ENCODE assay signal across 17 mouse cellular contexts in the genomic region with DNA sequence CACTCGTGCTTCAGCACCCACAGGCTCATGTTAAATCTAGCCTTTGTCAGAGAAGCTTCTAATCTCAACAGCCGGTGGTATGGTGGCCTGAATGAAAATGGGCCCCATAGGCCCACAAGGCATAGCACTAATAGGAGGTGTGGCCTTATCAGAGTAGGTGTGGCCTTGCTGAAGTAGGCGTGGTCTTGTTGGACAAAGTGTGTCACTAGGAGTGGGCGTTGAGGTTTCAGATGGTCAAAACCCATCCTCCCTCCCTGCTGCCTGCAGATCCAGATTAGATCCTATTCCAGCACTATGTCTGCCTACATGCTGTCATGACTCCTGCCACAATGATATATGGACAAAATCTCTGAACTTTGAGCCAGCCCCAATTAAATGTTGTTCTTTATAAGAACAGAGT. TPM values are rescaled to one million over a fixed set of nuclear protein-coding genes. Genes with fewer than 3 reads are reported as not detected.
A peak's percentile ranks its signal among the peaks of the same experiment; 100 is the strongest.
DNase-seq lines count a peak whose midpoint lies in the region; ATAC-seq and TF ChIP-seq lines count a peak whose summit lies in the region.
"Had no signal": no experiment of that assay in that cellular context is flagged by ENCODE, and none has a peak within 500 bp of the region (broad histone marks: within the 10 kb centered on the region; RNA-seq: fewer than 3 reads in every experiment).

No protein-coding gene starts in this region.

- no peak overlapping the region for H3K4me3 ChIP-seq in ES-E14 (ENCODE audit: insufficient read depth in 1 of 2, low read depth in 1 of 2, low read length in 2 of 2, poor library complexity in 1 of 2, severe bottlenecking in 1 of 2)
- no peak overlapping the region for H3K4me3 ChIP-seq in heart, embryonic 10.5 days
- H3K4me3 ChIP-seq: gastrocnemius, adult 2 months; hindbrain, embryonic 12.5 days; kidney, embryonic 15.5 days; neural tube, embryonic 12.5 days had no signal

- peaks cover 2% of the 10 kb centered on the region; the same call in 1 of the 2 replicates for H3K36me3 ChIP-seq in ES-E14 (ENCODE audit: control insufficient read depth, insufficient read depth, low read length, poor library complexity, severe bottlenecking)
- peaks cover 33% of the 10 kb centered on the region for H3K36me3 ChIP-seq in heart, embryonic 10.5 days

- no peaks in the 10 kb centered on the region for H3K27me3 ChIP-seq in heart, embryonic 10.5 days (ENCODE audit: insufficient read depth, poor library complexity, severe bottlenecking)
- H3K27me3 ChIP-seq: hindbrain, embryonic 12.5 days; kidney, embryonic 15.5 days; neural tube, embryonic 12.5 days; Patski had no signal

- no peak overlapping the region for H3K9ac ChIP-seq in ES-E14 (ENCODE audit: insufficient read depth, low read depth, low read length, poor library complexity, severe bottlenecking)
- H3K9ac ChIP-seq: hindbrain, embryonic 12.5 days; kidney, embryonic 15.5 days; neural tube, embryonic 12.5 days had no signal

- no peaks in the 10 kb centered on the region for H3K9me3 ChIP-seq in ES-E14 (ENCODE audit: control insufficient read depth, insufficient read depth, low read depth, low read length)
- no peaks in the 10 kb centered on the region for H3K9me3 ChIP-seq in heart, embryonic 10.5 days
- H3K9me3 ChIP-seq: hindbrain, embryonic 12.5 days; kidney, embryonic 15.5 days; neural tube, embryonic 12.5 days had no signal

- intact Hi-C loops in gastrocnemius, postnatal 36 days (cut with DNase I): no loop called here

- DNase-seq in A20 (ENCODE audit: low read depth, low spot score): peak; percentile 13
- DNase-seq in ES-E14 (ENCODE audit: low read depth, low spot score): peak; percentile 47
- DNase-seq in heart, embryonic 10.5 days (ENCODE audit: low spot score): no peak
- DNase-seq in gastrocnemius, postnatal 36 days: no peak
- DNase-seq: cerebellum, adult 2 months; gastrocnemius, adult 2 months; heart, adult 18-20 months; right cerebral cortex, postnatal 14 days had no signal

- whole genome bisulfite sequencing in heart, embryonic 10.5 days: 67% methylated on average over 4 of the region's 4 CpGs

- H3K27ac ChIP-seq in ES-E14 (ENCODE audit: insufficient read depth, low read depth, low read length, poor library complexity, severe bottlenecking): no peak overlapping the region
- H3K27ac ChIP-seq in heart, embryonic 10.5 days: no peak overlapping the region
- H3K27ac ChIP-seq: gastrocnemius, adult 2 months; hindbrain, embryonic 12.5 days; kidney, embryonic 15.5 days; macrophage; neural tube, embryonic 12.5 days had no signal

- H3K4me1 ChIP-seq in ES-E14 (ENCODE audit: control insufficient read depth in 2 of 2, insufficient read depth in 2 of 2, low read length in 2 of 2, poor library complexity in 1 of 2): no peaks in the 10 kb centered on the region
- 0 out of 2 replicates have a peak, but pooled peaks cover 2% of the 10 kb centered on the region for H3K4me1 ChIP-seq in heart, embryonic 10.5 days
- H3K4me1 ChIP-seq: hindbrain, embryonic 12.5 days; kidney, embryonic 15.5 days; neural tube, embryonic 12.5 days had no signal

- in situ Hi-C loops in ES-E14 (cut with MboI; ENCODE audit: low sequenced_read_pairs in 2 of 2, unreplicated experiment in 2 of 2): no loop called here

- peak; percentile 47 for ATAC-seq in common myeloid progenitor, adult 5-6 weeks (replicated peaks; ENCODE audit: low read depth, poor library complexity, severe bottlenecking)
- peak; percentile 74 for ATAC-seq in megakaryocyte progenitor cell, adult 5-6 weeks (replicated peaks; ENCODE audit: poor library complexity)
- no peak for ATAC-seq in monocyte, adult 5-6 weeks (replicated peaks; ENCODE audit: insufficient number of reproducible peaks, low FRiP score, low TSS enrichment, poor library complexity, severe bottlenecking)
- ATAC-seq: midbrain, embryonic 16.5 days; Patski had no signal

TF ChIP-seq in ES-E14, 5 proteins besides CTCF, POLR2A, EP300 and RAD21:
- no peak for TF ChIP-seq MAFK (IDR thresholded peaks at IDR 0.05; ENCODE audit: insufficient read depth, low read depth, low read length)
- TF ChIP-seq CHD2 (IDR thresholded peaks at IDR 0.05; ENCODE audit: low read depth, low read length): no peak
- no peak for TF ChIP-seq HCFC1 (IDR thresholded peaks at IDR 0.05; ENCODE audit: borderline replicate concordance, insufficient read depth, low read length)
- TF ChIP-seq ZC3H11A (IDR thresholded peaks at IDR 0.05; ENCODE audit: borderline replicate concordance, low read depth, low read length): no peak
- no peak for TF ChIP-seq ZNF384 (IDR thresholded peaks at IDR 0.05; ENCODE audit: low read depth, low read length)

RNA-seq across cellular contexts. Expression of a gene that starts 54.5 kb away (rescaled TPM):
- 8.0 and 10.1 TPM in 2 replicates for total RNA-seq in ES-E14 (2012; rRNA removed)
- 7.4 and 9.5 TPM in 2 replicates for total RNA-seq in common myeloid progenitor, adult 5-6 weeks (2017)
- 11.3 and 11.8 TPM in 2 replicates for total RNA-seq in megakaryocyte progenitor cell, adult 5-6 weeks (2015)
- total RNA-seq in megakaryocyte progenitor cell, adult 5-6 weeks (2017): 5.3 and 9.0 TPM in 2 replicates
- 16.0 and 16.6 TPM in 2 replicates for polyA plus RNA-seq in heart, embryonic 10.5 days (2016; fragmentation: Nextera tagmentation; extraction: Ambion mirVana)
- total RNA-seq in gastrocnemius, postnatal 36 days (2021): 10 to 100 TPM; 11.1 to 12.6 TPM
- total RNA-seq in monocyte, adult 5-6 weeks (2017): 7.5 to 16.0 TPM (median 11.5 TPM) in 3 replicates

RNA-seq across cellular contexts. Expression of a gene that starts 59.5 kb away (rescaled TPM):
- 4.9 and 6.9 TPM in 2 replicates for total RNA-seq in ES-E14 (2012; rRNA removed)
- 4.1 and 4.9 TPM in 2 replicates for total RNA-seq in common myeloid progenitor, adult 5-6 weeks (2017)
- 0.49 and 1.1 TPM in 2 replicates for total RNA-seq in megakaryocyte progenitor cell, adult 5-6 weeks (2015)
- total RNA-seq in megakaryocyte progenitor cell, adult 5-6 weeks (2017): 5.9 and 7.1 TPM in 2 replicates
- polyA plus RNA-seq in heart, embryonic 10.5 days (2016; fragmentation: Nextera tagmentation; extraction: Ambion mirVana): 7.1 and 7.4 TPM in 2 replicates
- 1 to 10 TPM; 3.1 to 3.2 TPM for total RNA-seq in gastrocnemius, postnatal 36 days (2021)
- total RNA-seq in monocyte, adult 5-6 weeks (2017): 4.3 to 14.7 TPM (median 6.0 TPM) in 3 replicates

Comparison
In these comparisons a context has a peak if more than half of its experiments do, and no peak if none do; other contexts are left out.
1. DNase-seq: peak in A20 (single experiment) and ES-E14 (single experiment); none in heart, embryonic 10.5 days (single experiment) and gastrocnemius, postnatal 36 days (0 of 2).